Mouse (Mus musculus): ENCODE data around the gene Insrr. TPM values are rescaled to one million over a fixed set of nuclear protein-coding genes. Genes with fewer than 3 reads are reported as not detected.
"Not testable (repeated sequence)": the region's sequence is repeated elsewhere in the genome, so short reads cannot be mapped to it uniquely, and the experiment has no call there.

Gene Insrr
- polyA plus RNA-seq, 1 experiment from 2014 or later = 0.43 TPM

DNA sequence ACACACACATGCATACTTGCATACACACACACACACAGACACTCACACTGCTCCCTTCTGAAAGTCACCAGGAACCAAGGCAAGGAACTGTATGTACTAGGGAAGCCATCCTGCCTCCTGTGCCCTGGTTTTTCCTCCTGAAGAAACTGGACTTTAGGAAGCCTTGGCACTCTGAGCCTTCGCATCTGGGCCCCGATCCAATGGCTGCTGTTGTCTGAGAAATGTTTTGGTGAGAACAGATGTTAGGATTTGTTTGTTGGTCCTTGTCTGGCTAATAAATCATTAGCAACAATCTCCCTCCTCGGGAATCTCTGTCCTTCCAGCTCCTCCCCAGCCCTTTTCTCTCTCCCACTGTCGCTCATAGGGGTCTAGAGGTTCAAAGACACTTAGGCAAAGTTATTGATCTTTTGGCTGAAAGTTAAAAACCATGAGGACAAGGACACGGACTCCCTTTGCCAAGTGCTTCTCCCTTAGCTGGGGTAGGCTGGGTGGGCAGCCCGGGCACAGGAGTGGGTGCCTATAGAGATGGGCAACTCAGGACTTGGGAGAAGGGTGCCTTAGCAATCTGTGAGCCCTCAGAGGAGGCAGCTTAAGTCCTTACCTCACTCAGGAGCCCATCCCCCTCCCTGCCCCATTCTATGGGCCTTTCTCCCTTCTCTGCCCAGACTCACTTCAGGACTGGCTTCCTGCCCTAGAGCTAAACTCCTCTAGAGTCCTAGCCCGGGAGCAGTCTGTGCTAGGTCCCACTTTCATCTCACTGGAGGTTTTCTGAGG lies 58.2 kb downstream of the Insrr start:
- no peak overlapping the region for H3K9ac ChIP-seq (ENCODE audit: low read depth, low read length)
- no peaks in the 10 kb centered on the region for H3K27me3 ChIP-seq (ENCODE audit: control insufficient read depth, insufficient read depth, low read depth, low read length)
- H3K4me1 ChIP-seq (ENCODE audit: control insufficient read depth, insufficient read depth, low read length) = peaks cover 2% of the 10 kb centered on the region; the same call in 1 of the 2 replicates
- no peak overlapping the region for H3K4me3 ChIP-seq (ENCODE audit: low read depth, low read length)
- ATAC-seq = no peak
- H3K9me3 ChIP-seq (replicated peaks; ENCODE audit: control insufficient read depth, low read length, poor library complexity, severe bottlenecking) = no peaks in the 10 kb centered on the region
- peaks cover 21% of the 10 kb centered on the region for H3K36me3 ChIP-seq (ENCODE audit: control insufficient read depth, insufficient read depth, low read length)
- H3K4me2 ChIP-seq (ENCODE audit: low read length) = no peak overlapping the region
- WGBS = 77% methylated on average over 7 of the region's 7 CpGs
- H3K27ac ChIP-seq (ENCODE audit: low read length) = peak overlapping the region; percentile 28; the same call in 1 of the 2 replicates

DNA sequence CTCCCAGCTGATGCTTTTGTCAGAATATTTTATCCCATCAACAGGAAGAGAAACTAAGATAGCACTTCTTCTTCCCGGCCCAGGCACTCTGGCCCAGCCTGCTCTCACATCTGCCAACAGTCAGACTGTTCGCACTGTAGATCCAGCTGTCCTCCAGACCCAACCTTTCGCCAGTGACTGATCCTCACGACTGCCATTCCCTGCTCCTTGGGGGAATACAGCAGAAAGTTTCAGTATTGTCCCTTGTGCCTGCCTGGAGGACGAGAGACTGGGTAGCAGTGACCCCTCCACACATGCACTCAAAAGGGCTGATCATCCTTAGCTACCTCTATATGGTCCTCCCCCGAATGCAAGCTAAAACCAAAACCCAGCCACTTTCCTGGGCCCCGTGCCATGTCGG lies 59.2 kb downstream of the Insrr start:
- 91% methylated on average over 8 of the region's 8 CpGs for WGBS
- H3K9ac ChIP-seq (ENCODE audit: low read depth, low read length) = no peak overlapping the region
- no peaks in the 10 kb centered on the region for H3K9me3 ChIP-seq (replicated peaks; ENCODE audit: control insufficient read depth, low read length, poor library complexity, severe bottlenecking)
- peaks cover 23% of the 10 kb centered on the region for H3K36me3 ChIP-seq (ENCODE audit: control insufficient read depth, insufficient read depth, low read length)
- H3K4me1 ChIP-seq (ENCODE audit: control insufficient read depth, insufficient read depth, low read length) = peaks cover 2% of the 10 kb centered on the region; the same call in 1 of the 2 replicates
- no peak overlapping the region for H3K4me2 ChIP-seq (ENCODE audit: low read length)
- ATAC-seq = no peak
- H3K27ac ChIP-seq (ENCODE audit: low read length) = no peak overlapping the region
- no peaks in the 10 kb centered on the region for H3K27me3 ChIP-seq (ENCODE audit: control insufficient read depth, insufficient read depth, low read depth, low read length)
- no peak overlapping the region for H3K4me3 ChIP-seq (ENCODE audit: low read depth, low read length)

DNA sequence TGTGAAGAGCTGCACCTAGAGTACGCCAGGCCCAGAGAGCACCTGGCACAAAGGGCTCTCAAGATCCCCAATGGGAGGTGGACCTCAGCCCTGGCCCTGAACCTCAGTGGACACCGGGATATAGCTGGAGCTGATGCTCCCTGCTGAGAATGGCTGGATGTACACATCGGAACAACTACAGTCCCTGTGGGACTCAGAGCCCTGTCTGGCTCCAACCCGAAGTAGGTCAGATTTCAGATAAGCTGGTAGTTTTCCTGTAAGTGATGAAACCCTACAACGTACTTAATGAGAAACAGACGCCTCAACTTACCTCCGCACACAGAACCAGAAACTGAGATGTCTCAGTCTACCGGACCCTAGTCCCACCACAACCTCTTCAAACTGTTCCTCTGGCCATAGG lies 60.9 kb downstream of the Insrr start:
- H3K4me2 ChIP-seq (ENCODE audit: low read length) = no peak overlapping the region
- peaks cover 2% of the 10 kb centered on the region; the same call in 1 of the 2 replicates for H3K4me1 ChIP-seq (ENCODE audit: control insufficient read depth, insufficient read depth, low read length)
- H3K9me3 ChIP-seq (replicated peaks; ENCODE audit: control insufficient read depth, low read length, poor library complexity, severe bottlenecking) = no peaks in the 10 kb centered on the region
- no peaks in the 10 kb centered on the region for H3K27me3 ChIP-seq (ENCODE audit: control insufficient read depth, insufficient read depth, low read depth, low read length)
- no peak overlapping the region for H3K4me3 ChIP-seq (ENCODE audit: low read depth, low read length)
- ATAC-seq = no peak
- no peak overlapping the region for H3K27ac ChIP-seq (ENCODE audit: low read length)
- WGBS = 92% methylated on average over 8 of the region's 8 CpGs
- H3K9ac ChIP-seq (ENCODE audit: low read depth, low read length) = no peak overlapping the region
- H3K36me3 ChIP-seq (ENCODE audit: control insufficient read depth, insufficient read depth, low read length) = peaks cover 32% of the 10 kb centered on the region

DNA sequence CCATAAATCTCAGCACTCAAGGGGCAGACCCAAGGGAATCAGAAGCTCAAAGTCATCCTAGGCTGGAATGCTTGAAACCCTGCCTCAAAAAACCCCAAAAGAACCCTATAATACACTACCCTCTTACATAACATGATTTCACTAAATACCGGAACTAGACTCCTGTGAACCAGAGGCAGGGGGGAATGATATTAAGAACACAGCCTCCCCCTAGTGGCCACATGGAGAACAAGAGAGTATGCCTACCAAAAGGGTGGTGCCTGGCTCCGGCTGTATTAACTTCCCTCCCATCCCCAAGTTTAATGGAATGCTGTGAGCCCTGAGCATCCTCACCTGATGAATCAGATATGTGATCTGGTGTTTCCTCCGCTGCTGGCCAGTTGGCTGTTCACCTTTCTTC lies 63.1 kb downstream of the Insrr start:
- Histone ChIP-seq H3K9ac (ENCODE audit: low read depth, low read length) (no peak overlapping the region), H3K9me3 (replicated peaks; ENCODE audit: control insufficient read depth, low read length, poor library complexity, severe bottlenecking) (no peaks in the 10 kb centered on the region), H3K4me3 (ENCODE audit: low read depth, low read length) (no peak overlapping the region), H3K27ac (ENCODE audit: low read length) (no peak overlapping the region), H3K27me3 (ENCODE audit: control insufficient read depth, insufficient read depth, low read depth, low read length) (no peaks in the 10 kb centered on the region), H3K36me3 (ENCODE audit: control insufficient read depth, insufficient read depth, low read length) (peaks cover 39% of the 10 kb centered on the region), H3K4me2 (ENCODE audit: low read length) (no peak overlapping the region), H3K4me1 (ENCODE audit: control insufficient read depth, insufficient read depth, low read length) (no peaks in the 10 kb centered on the region)
- ATAC-seq = peak; percentile 70; the same call in 1 of the 2 replicates
- 24% methylated on average over 3 of the region's 3 CpGs for WGBS

DNA sequence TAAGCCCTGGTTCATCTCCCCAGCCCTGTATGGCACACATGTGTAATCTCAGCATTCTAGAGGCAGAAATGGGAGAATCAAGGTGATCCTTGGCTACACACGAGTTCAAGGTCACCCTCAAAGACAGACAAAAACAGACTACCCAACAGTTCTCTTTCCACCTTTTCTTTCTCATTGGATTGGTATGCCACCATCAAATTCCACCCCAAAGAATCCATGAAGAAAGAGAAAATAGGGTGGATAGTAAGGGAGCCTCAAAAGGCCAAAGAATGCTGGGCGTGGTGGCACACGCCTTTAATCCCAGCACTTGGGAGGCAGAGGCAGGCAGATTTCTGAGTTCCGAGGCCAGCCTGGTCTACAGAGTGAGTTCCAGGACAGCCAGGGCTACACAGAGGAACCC lies 67.4 kb downstream of the Insrr start:
- H3K9me3 ChIP-seq (replicated peaks; ENCODE audit: control insufficient read depth, low read length, poor library complexity, severe bottlenecking); H3K4me1 ChIP-seq (ENCODE audit: control insufficient read depth, insufficient read depth, low read length); H3K4me3 ChIP-seq (ENCODE audit: low read depth, low read length); ATAC-seq; H3K27me3 ChIP-seq (ENCODE audit: control insufficient read depth, insufficient read depth, low read depth, low read length); H3K27ac ChIP-seq (ENCODE audit: low read length); H3K9ac ChIP-seq (ENCODE audit: low read depth, low read length); H3K4me2 ChIP-seq (ENCODE audit: low read length): not testable (repeated sequence)
- WGBS = 93% methylated on average over 4 of the region's 4 CpGs
- peaks cover 40% of the 10 kb centered on the region for H3K36me3 ChIP-seq (ENCODE audit: control insufficient read depth, insufficient read depth, low read length)

Other genes starting within 250 kb of the Insrr start
- 26.2 and 26.5 TPM in 2 replicates for gene Arhgef11, start 179.4 kb upstream of the Insrr start, polyA plus RNA-seq (2015; fragmentation: Nextera tagmentation; extraction: Ambion mirVana)
- 1.3 TPM in 2 replicates for gene Lrrc71, start 48.3 kb upstream of the Insrr start, polyA plus RNA-seq (2015; fragmentation: Nextera tagmentation; extraction: Ambion mirVana)
- gene Ntrk1, start 1.8 kb upstream of the Insrr start, polyA plus RNA-seq (2015; fragmentation: Nextera tagmentation; extraction: Ambion mirVana) = 1.3 and 1.4 TPM in 2 replicates
- gene Pear1, start 27.4 kb downstream of the Insrr start, polyA plus RNA-seq (2015; fragmentation: Nextera tagmentation; extraction: Ambion mirVana) = 6.6 and 6.7 TPM in 2 replicates
- not detected in 2 replicates for gene Sh2d2a, start 49.8 kb downstream of the Insrr start, polyA plus RNA-seq (2015; fragmentation: Nextera tagmentation; extraction: Ambion mirVana)
- gene Prcc, start 88.7 kb downstream of the Insrr start, polyA plus RNA-seq (2015; fragmentation: Nextera tagmentation; extraction: Ambion mirVana) = 15.3 and 16.3 TPM in 2 replicates
- gene Hdgf, start 109.4 kb downstream of the Insrr start, polyA plus RNA-seq (2015; fragmentation: Nextera tagmentation; extraction: Ambion mirVana) = 144 and 154 TPM in 2 replicates
- 47.8 and 51.6 TPM in 2 replicates for gene Mrpl24, start 122.6 kb downstream of the Insrr start, polyA plus RNA-seq (2015; fragmentation: Nextera tagmentation; extraction: Ambion mirVana)
- 24.9 and 28.6 TPM in 2 replicates for gene Isg20l2, start 133.4 kb downstream of the Insrr start, polyA plus RNA-seq (2015; fragmentation: Nextera tagmentation; extraction: Ambion mirVana)
- gene Rrnad1, start 133.8 kb downstream of the Insrr start, polyA plus RNA-seq (2015; fragmentation: Nextera tagmentation; extraction: Ambion mirVana) = 20.5 and 23.2 TPM in 2 replicates
- 42.5 and 44.4 TPM in 2 replicates for gene Crabp2, start 151.7 kb downstream of the Insrr start, polyA plus RNA-seq (2015; fragmentation: Nextera tagmentation; extraction: Ambion mirVana)
- gene Nes, start 174.1 kb downstream of the Insrr start, polyA plus RNA-seq (2015; fragmentation: Nextera tagmentation; extraction: Ambion mirVana) = 14.1 and 21.8 TPM in 2 replicates
- 51.5 and 96.9 TPM in 2 replicates for gene Bcan, start 203.3 kb downstream of the Insrr start, polyA plus RNA-seq (2015; fragmentation: Nextera tagmentation; extraction: Ambion mirVana)
- gene Hapln2, start 230.6 kb downstream of the Insrr start, polyA plus RNA-seq (2015; fragmentation: Nextera tagmentation; extraction: Ambion mirVana) = 0.37 and 0.74 TPM in 2 replicates
- 30.4 and 35.9 TPM in 2 replicates for gene Gpatch4, start 246.2 kb downstream of the Insrr start, polyA plus RNA-seq (2015; fragmentation: Nextera tagmentation; extraction: Ambion mirVana)

All from midbrain, embryonic 16.5 days (tissue).